Mouse (Mus musculus) MEL (cell line): ENCODE results near the gene Gramd1b.

Experiments
- BHLHE40 ChIP-seq: IDR thresholded peaks from 2 replicates; pipeline ENCODE4 v1.6.1; 2012; ENCODE audit warnings: low read depth, mild to moderate bottlenecking, inconsistent platforms, low read length, improper control_type of control experiment, borderline replicate concordance
- CTCF ChIP-seq, 3 experiments: IDR thresholded peaks in 2 of 3; conservative IDR thresholded peaks in 1 of 3; 2 replicates each; pipeline ENCODE4 v1.5.1; 2011 to 2012; ENCODE audit warnings: low read length in 3 of 3, low read depth in 2 of 3, mild to moderate bottlenecking in 2 of 3, improper control_type of control experiment in 1 of 3, inconsistent platforms in 1 of 3, mixed read lengths in 1 of 3, moderate library complexity in 1 of 3; ENCODE audit not compliant: control insufficient read depth in 1 of 3, insufficient read depth in 1 of 3, poor library complexity in 1 of 3, severe bottlenecking in 1 of 3
- EP300 ChIP-seq, 2 experiments: IDR thresholded peaks; 2 replicates each; pipeline ENCODE4 v1.6.1; 2011; ENCODE audit warnings: improper control_type of control experiment in 2 of 2, low read length in 2 of 2, low read depth in 1 of 2, mild to moderate bottlenecking in 1 of 2
- ETS1 ChIP-seq: IDR thresholded peaks from 2 replicates; pipeline ENCODE4 v1.6.1; 2012; ENCODE audit warnings: low read depth, mild to moderate bottlenecking, inconsistent platforms, low read length, improper control_type of control experiment, moderate library complexity
- GABPA ChIP-seq: IDR thresholded peaks from 2 replicates; pipeline ENCODE4 v1.6.1; 2012; ENCODE audit warnings: low read depth, mild to moderate bottlenecking, inconsistent platforms, low read length, improper control_type of control experiment, moderate library complexity
- HCFC1 ChIP-seq: IDR thresholded peaks from 2 replicates; pipeline ENCODE4 v1.6.1; 2012; ENCODE audit warnings: low read depth, mild to moderate bottlenecking, inconsistent platforms, low read length, improper control_type of control experiment, moderate library complexity
- MXI1 ChIP-seq: IDR thresholded peaks from 2 replicates; pipeline ENCODE4 v1.6.1; 2011; ENCODE audit warnings: mild to moderate bottlenecking, low read depth, low read length, improper control_type of control experiment
- MYC ChIP-seq: IDR thresholded peaks from 2 replicates; pipeline ENCODE4 v1.6.1; 2011; ENCODE audit warnings: low read depth, mild to moderate bottlenecking, low read length, improper control_type of control experiment, moderate library complexity
- POLR2A ChIP-seq, 2 experiments: IDR thresholded peaks; 2 replicates each; pipeline ENCODE4 v1.6.1; 2011 to 2012; ENCODE audit warnings: low read length in 2 of 2, mild to moderate bottlenecking in 2 of 2, control low read depth in 1 of 2, improper control_type of control experiment in 1 of 2, low read depth in 1 of 2, moderate library complexity in 1 of 2; ENCODE audit not compliant: control insufficient read depth in 1 of 2, insufficient read depth in 1 of 2, poor library complexity in 1 of 2
- TAL1 ChIP-seq: IDR thresholded peaks from 2 replicates; pipeline ENCODE4 v1.6.1; 2012; ENCODE audit warnings: mild to moderate bottlenecking, inconsistent platforms, low read length, moderate library complexity, mixed read lengths
- TCF12 ChIP-seq: IDR thresholded peaks from 2 replicates; pipeline ENCODE4 v1.6.1; 2014; ENCODE audit warnings: low read depth, mild to moderate bottlenecking, inconsistent platforms, low read length, improper control_type of control experiment, moderate library complexity
- USF1 ChIP-seq: IDR thresholded peaks from 2 replicates; pipeline ENCODE4 v1.6.1; 2014; ENCODE audit warnings: low read depth, mild to moderate bottlenecking, inconsistent platforms, low read length, improper control_type of control experiment, moderate library complexity
- ZC3H11A ChIP-seq: IDR thresholded peaks from 2 replicates; pipeline ENCODE4 v1.6.1; 2012; ENCODE audit warnings: low read depth, mild to moderate bottlenecking, inconsistent platforms, low read length, improper control_type of control experiment

DNA sequence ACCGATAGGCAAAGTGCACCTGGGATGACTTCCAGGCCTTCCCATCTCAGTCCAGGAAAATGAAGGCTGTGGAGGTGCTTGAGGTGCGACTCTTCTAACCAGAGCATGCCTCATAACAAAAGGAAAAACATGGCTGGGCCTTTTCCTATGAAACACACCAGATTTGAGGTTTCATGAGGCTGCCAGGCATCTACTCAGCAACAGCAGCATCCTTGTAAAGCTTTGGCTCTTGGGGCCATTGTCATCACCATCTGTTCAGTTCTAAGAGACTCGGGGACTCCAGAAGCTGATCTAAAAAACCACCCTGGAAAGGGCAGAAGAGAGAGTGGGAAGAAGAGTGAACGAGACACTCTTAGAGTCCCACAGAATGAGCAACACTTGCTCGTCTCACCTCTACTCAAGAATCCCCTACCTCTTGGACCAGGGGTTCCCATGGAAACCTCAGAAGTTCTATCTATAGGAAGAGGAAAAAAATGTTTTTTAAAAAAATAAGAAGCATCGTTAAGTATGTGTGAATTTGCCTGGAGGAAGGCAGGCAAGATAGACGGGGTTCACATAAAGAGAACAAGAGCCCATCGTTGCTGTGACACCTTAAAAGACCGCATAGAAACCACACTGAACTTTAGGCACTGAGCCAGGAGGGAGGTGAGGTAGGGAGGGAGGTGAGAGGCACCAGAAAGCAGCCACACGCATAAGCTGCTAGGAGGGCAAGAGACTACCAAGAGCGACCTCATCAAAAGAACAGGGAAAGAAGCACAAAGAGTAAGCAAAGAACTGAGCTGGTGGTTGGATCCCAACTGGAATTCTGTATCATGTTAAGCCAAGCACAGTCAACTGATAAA, 25.5 kb downstream of the Gramd1b start:
- no peak for TF ChIP-seq USF1
- no peak for TF ChIP-seq POLR2A (IDR thresholded peaks at IDR 0.05; ENCODE audit: control insufficient read depth in 1 of 2, insufficient read depth in 1 of 2, low read depth in 1 of 2, low read length in 2 of 2, poor library complexity in 1 of 2)
- no peak for TF ChIP-seq MXI1
- TF ChIP-seq ZC3H11A: no peak
- TF ChIP-seq ETS1: no peak
- TF ChIP-seq TAL1: no peak
- no peak for TF ChIP-seq CTCF (IDR thresholded peaks at IDR 0.05 in 2 of 3, conservative IDR thresholded peaks at IDR 0.05 in 1 of 3; ENCODE audit: control insufficient read depth in 1 of 3, insufficient read depth in 1 of 3, low read depth in 2 of 3, low read length in 3 of 3, poor library complexity in 1 of 3, severe bottlenecking in 1 of 3)
- TF ChIP-seq MYC: no peak
- no peak for TF ChIP-seq TCF12
- TF ChIP-seq GABPA: no peak
- no peak for TF ChIP-seq EP300 (IDR thresholded peaks at IDR 0.05; ENCODE audit: low read depth in 1 of 2, low read length in 2 of 2)
- TF ChIP-seq HCFC1: no peak
- no peak for TF ChIP-seq BHLHE40
